Mouse (Mus musculus): ENCODE data around the gene Ptges2. TPM values are rescaled to one million over a fixed set of nuclear protein-coding genes. Genes with fewer than 3 reads are reported as not detected.

Gene Ptges2
- total and polyA plus RNA-seq, 3 experiments, result 17.1 to 21.3 (median 20.3) TPM

GRCm38 (mm10) chr2:32395946-32396621, 388 bp downstream of the Ptges2 start (continued):
- 0 out of 2 replicates have a peak, but pooled peaks have one; percentile 18 for TF ChIP-seq TCF12 (IDR thresholded peaks at IDR 0.05; ENCODE audit: low read depth, low read length)
- no peak for TF ChIP-seq NELFE (IDR thresholded peaks at IDR 0.05; ENCODE audit: low read depth, low read length)
- no peak for TF ChIP-seq MAZ (IDR thresholded peaks at IDR 0.05; ENCODE audit: low read depth, low read length)
- TF ChIP-seq BHLHE40 (IDR thresholded peaks at IDR 0.05; ENCODE audit: low read depth, low read length), result no peak
- TF ChIP-seq MAFK (IDR thresholded peaks at IDR 0.05; ENCODE audit: insufficient replicate concordance, low read length), result no peak
- peak; percentile 98 for TF ChIP-seq SIN3A (IDR thresholded peaks at IDR 0.05; ENCODE audit: low read length)
- no peak for TF ChIP-seq JUND (conservative IDR thresholded peaks at IDR 0.05; ENCODE audit: low read depth, low read length)
- no peak for TF ChIP-seq MYC (IDR thresholded peaks at IDR 0.05; ENCODE audit: low read depth, low read length)
- TF ChIP-seq CHD2 (IDR thresholded peaks at IDR 0.05; ENCODE audit: low read length), result no peak
- no peak for TF ChIP-seq JUN (IDR thresholded peaks at IDR 0.05; ENCODE audit: insufficient read depth, low read depth, low read length)
- TF ChIP-seq ELF1 (IDR thresholded peaks at IDR 0.05; ENCODE audit: low read depth, low read length), result no peak; the same call in 1 of the 2 replicates
- no peak for TF ChIP-seq ZKSCAN1 (IDR thresholded peaks at IDR 0.05; ENCODE audit: borderline replicate concordance, low read depth, low read length)
- no peak for TF ChIP-seq ZC3H11A (IDR thresholded peaks at IDR 0.05; ENCODE audit: low read depth, low read length)
- no peak for TF ChIP-seq ZNF384 (IDR thresholded peaks at IDR 0.05; ENCODE audit: low read depth, low read length)
- no peak for TF ChIP-seq RCOR1 (conservative IDR thresholded peaks at IDR 0.05; ENCODE audit: low read depth, low read length)

GRCm38 (mm10) chr2:32396695-32397094, 999 bp downstream of the Ptges2 start:
- no peak for DNase-seq (ENCODE audit: extremely low read depth)

More at GRCm38 (mm10) chr2:32396695-32397094, 999 bp downstream of the Ptges2 start:
- TF ChIP-seq POLR2AphosphoS2 (IDR thresholded peaks at IDR 0.05; ENCODE audit: low read depth, low read length) (no peak), HCFC1 (IDR thresholded peaks at IDR 0.05; ENCODE audit: low read depth, low read length) (no peak), E2F4 (IDR thresholded peaks at IDR 0.05; ENCODE audit: insufficient replicate concordance, low read depth, low read length) (no peak), USF2 (conservative IDR thresholded peaks at IDR 0.05; ENCODE audit: low read depth, low read length) (no peak), SIN3A (IDR thresholded peaks at IDR 0.05; ENCODE audit: low read length) (no peak), EP300 (IDR thresholded peaks at IDR 0.05; ENCODE audit: low read length) (no peak), CHD1 (IDR thresholded peaks at IDR 0.05; ENCODE audit: low read depth, low read length) (no peak), SMC3 (IDR thresholded peaks at IDR 0.05; ENCODE audit: low read depth, low read length) (no peak), IRF4 (IDR thresholded peaks at IDR 0.05; ENCODE audit: low read depth, low read length) (no peak), NELFE (IDR thresholded peaks at IDR 0.05; ENCODE audit: low read depth, low read length) (no peak)
- in situ Hi-C loops (cut with MboI; ENCODE audit: low pct_ligation_motif_present, low pct_unique_long_range_greater_than_20kb, low sequenced_read_pairs) (loop anchor here (5.0 kb wide), 1 partner anchor 166 kb away; no protein-coding TSS in a partner anchor), dilution Hi-C loops (cut with MboI; ENCODE audit: extremely low pct_ligation_motif_present, extremely low pct_unique_long_range_greater_than_20kb, low sequenced_read_pairs) (no loop called here)
- peaks cover 14 to 31% of the 10 kb centered on the region in 2 experiments for H3K36me3 ChIP-seq (replicated peaks in 1 of 2; ENCODE audit: control insufficient read depth in 1 of 2, insufficient read depth in 1 of 2, low read length in 1 of 2)
- H3K4me3 ChIP-seq (replicated peaks in 1 of 3; ENCODE audit: low read depth in 2 of 3, low read length in 2 of 3, poor library complexity in 1 of 3), result peak overlapping the region; percentile 77 to 92 (median 82)
- H3K27me3 ChIP-seq (replicated peaks), result peaks cover 19% of the 10 kb centered on the region
- H3K27ac ChIP-seq (ENCODE audit: insufficient read depth, low read depth), result no peak overlapping the region
- H3K9me3 ChIP-seq (replicated peaks; ENCODE audit: low read length), result peaks cover 4% of the 10 kb centered on the region
- H3K79me2 ChIP-seq (replicated peaks; ENCODE audit: control insufficient read depth, extremely low read depth, insufficient read depth, poor library complexity, severe bottlenecking), result no peaks in the 10 kb centered on the region
- H3K9ac ChIP-seq (ENCODE audit: insufficient read depth, low read depth), result peak overlapping the region; percentile 74
- peak overlapping the region; percentile 76 for H3K4me2 ChIP-seq (ENCODE audit: insufficient read depth, low read depth, poor library complexity, severe bottlenecking)
- H3K4me1 ChIP-seq (ENCODE audit: control insufficient read depth in 1 of 2, insufficient read depth in 2 of 2), result peaks cover 7 to 14% of the 10 kb centered on the region in 2 experiments; a peak in 3 of 4 replicates
